Mouse (Mus musculus) hindbrain, embryonic 11.5 days (tissue): ENCODE results near the gene Clic5. TPM values are rescaled to one million over a fixed set of nuclear protein-coding genes. Genes with fewer than 3 reads are reported as not detected.

Experiments
- ATAC-seq: fragments of 200-750 bp; cut with Nextera tagmentation; 2 replicates; pipeline ENCODE4 v1.8.0; 2017; ENCODE audit warnings: mild to moderate bottlenecking, moderate TSS enrichment, moderate library complexity; ENCODE audit not compliant: low FRiP score
- DNase-seq: peaks from one replicate; pipeline ENCODE4 v3.0.0-alpha.2; 2015; ENCODE audit warnings: low spot score
- H3K27ac ChIP-seq: fragments of 300-500 bp; sonication (generic); 2 replicates; pipeline ENCODE4 v1.5.1; 2014; ENCODE audit warnings: mild to moderate bottlenecking, low read depth, low read length
- H3K27me3 ChIP-seq: fragments of 300-500 bp; sonication (generic); 2 replicates; pipeline ENCODE4 v1.6.1; 2014; ENCODE audit warnings: mild to moderate bottlenecking, low read length, moderate library complexity, mixed read lengths; ENCODE audit not compliant: control insufficient read depth, insufficient read depth
- H3K36me3 ChIP-seq: fragments of 300-500 bp; sonication (generic); 2 replicates; pipeline ENCODE4 v1.6.1; 2014; ENCODE audit warnings: mild to moderate bottlenecking, low read length, moderate library complexity, mixed read lengths; ENCODE audit not compliant: control insufficient read depth, insufficient read depth
- H3K4me1 ChIP-seq: fragments of 300-500 bp; sonication (generic); replicated peaks from 2 replicates; pipeline ENCODE4 v1.6.1; 2014; ENCODE audit warnings: low read length, mixed read lengths; ENCODE audit not compliant: control insufficient read depth, insufficient read depth
- H3K4me2 ChIP-seq: fragments of 300-500 bp; sonication (generic); replicated peaks from 2 replicates; pipeline ENCODE4 v1.6.1; 2014; ENCODE audit warnings: mild to moderate bottlenecking, low read depth, low read length
- H3K4me3 ChIP-seq: fragments of 300-500 bp; sonication (generic); 2 replicates; pipeline ENCODE4 v1.5.1; 2014; ENCODE audit warnings: low read depth, low read length
- H3K9ac ChIP-seq: fragments of 300-500 bp; sonication (generic); 2 replicates; pipeline ENCODE4 v1.6.1; 2014; ENCODE audit warnings: low read depth, low read length
- H3K9me3 ChIP-seq: fragments of 300-500 bp; sonication (generic); 2 replicates; pipeline ENCODE4 v1.6.1; 2016; ENCODE audit warnings: low read length; ENCODE audit not compliant: control insufficient read depth
- WGBS: fragments of 180-500 bp; shearing (Covaris S2); extraction: QIAGEN DNeasy Blood & Tissue Kit; methylation state at CpG from one replicate; pipeline ENCODE4 v1.1.7; 2014; 5-methylcytosine and 5-hydroxymethylcytosine counted together
- polyA plus RNA-seq: library from polyadenylated mRNA; unstranded; fragments of >200 nt; fragmentation: Nextera tagmentation; extraction: Ambion mirVana; gene quantifications from 2 replicates; pipeline ENCODE4 v1.2.1, GENCODE M21; 2014

Gene Clic5
- polyA plus RNA-seq, 1 experiment from 2014 or later: 0.26 TPM

DNA sequence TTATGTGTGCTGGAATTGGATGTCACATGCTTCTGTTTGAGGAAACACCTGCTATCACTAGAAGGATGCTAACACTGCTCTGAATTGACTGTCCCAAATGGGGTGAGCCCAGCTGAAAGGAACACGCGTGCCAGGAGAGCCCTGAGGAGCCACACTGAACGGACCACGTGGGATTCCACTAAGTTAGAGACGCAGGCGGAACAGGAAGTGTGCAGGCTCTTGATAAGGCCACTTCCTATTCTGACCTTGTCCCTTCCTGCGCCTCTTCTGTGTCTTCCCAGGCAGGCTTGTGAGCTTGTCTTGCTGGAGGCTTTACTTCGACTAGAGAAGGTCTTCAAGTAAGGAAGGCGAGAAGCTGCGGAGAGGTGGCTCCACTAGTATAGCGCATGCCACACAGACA, 27.9 kb upstream of the Clic5 start:
- ATAC-seq (no peak), DNase-seq (no peak)
- Histone ChIP-seq H3K27me3 (no peaks in the 10 kb centered on the region), H3K4me2 (no peak overlapping the region), H3K27ac (no peak overlapping the region), H3K4me3 (no peak overlapping the region), H3K36me3 (no peaks in the 10 kb centered on the region), H3K9ac (no peak overlapping the region), H3K4me1 (no peaks in the 10 kb centered on the region), H3K9me3 (no peaks in the 10 kb centered on the region)
- 94% methylated on average over 11 of the region's 11 CpGs for WGBS

DNA sequence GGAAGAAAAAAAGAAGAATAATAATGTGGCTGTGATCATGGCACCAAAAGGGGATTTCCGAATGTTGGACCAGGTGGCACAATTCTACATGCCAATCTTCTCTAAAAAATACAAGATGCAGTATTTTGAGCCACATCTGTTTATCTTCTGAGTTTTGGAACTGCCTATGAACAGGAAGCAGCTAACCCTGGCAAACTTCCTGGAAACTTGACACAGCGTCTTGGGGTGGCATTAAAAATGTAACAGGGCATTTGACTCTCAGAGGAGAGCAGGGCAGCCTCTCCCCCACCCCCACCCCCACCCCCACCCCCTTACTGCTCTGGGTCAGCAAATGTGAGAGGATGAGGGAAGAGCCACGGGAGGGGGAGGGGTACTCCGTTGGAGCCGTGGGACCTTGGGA, 25.9 kb upstream of the Clic5 start:
- Histone ChIP-seq H3K9me3 (no peaks in the 10 kb centered on the region), H3K4me1 (no peaks in the 10 kb centered on the region), H3K36me3 (no peaks in the 10 kb centered on the region), H3K27me3 (no peaks in the 10 kb centered on the region), H3K4me3 (no peak overlapping the region), H3K27ac (no peak overlapping the region), H3K4me2 (no peak overlapping the region), H3K9ac (no peak overlapping the region)
- ATAC-seq (no peak), DNase-seq (no peak)
- 44% methylated on average over 5 of the region's 5 CpGs for WGBS

DNA sequence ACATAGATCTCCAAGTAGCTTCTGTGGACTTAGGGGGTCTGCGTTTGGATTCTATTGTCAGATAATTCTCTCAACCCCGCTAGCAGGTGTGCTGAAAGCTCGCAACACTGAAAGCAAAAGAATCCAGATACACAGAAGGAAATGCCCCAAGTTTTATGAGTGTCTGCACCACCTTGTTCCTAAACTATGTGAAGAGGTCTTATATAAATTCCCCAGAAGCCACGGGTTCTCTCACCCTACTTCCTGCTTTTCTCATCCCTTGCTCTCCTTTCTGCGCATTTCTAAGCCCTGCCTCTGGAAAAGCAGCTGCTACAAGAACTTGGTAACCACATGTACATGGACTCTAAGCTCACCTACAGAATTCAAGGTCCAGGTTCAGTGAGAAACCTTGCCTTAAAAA, 25.4 kb upstream of the Clic5 start:
- DNase-seq (no peak), ATAC-seq (no peak)
- Histone ChIP-seq H3K4me3 (no peak overlapping the region), H3K4me2 (no peak overlapping the region), H3K9ac (no peak overlapping the region), H3K27ac (no peak overlapping the region), H3K4me1 (no peaks in the 10 kb centered on the region), H3K36me3 (no peaks in the 10 kb centered on the region), H3K9me3 (no peaks in the 10 kb centered on the region), H3K27me3 (no peaks in the 10 kb centered on the region)
- WGBS: 82% methylated on average over 5 of the region's 5 CpGs

DNA sequence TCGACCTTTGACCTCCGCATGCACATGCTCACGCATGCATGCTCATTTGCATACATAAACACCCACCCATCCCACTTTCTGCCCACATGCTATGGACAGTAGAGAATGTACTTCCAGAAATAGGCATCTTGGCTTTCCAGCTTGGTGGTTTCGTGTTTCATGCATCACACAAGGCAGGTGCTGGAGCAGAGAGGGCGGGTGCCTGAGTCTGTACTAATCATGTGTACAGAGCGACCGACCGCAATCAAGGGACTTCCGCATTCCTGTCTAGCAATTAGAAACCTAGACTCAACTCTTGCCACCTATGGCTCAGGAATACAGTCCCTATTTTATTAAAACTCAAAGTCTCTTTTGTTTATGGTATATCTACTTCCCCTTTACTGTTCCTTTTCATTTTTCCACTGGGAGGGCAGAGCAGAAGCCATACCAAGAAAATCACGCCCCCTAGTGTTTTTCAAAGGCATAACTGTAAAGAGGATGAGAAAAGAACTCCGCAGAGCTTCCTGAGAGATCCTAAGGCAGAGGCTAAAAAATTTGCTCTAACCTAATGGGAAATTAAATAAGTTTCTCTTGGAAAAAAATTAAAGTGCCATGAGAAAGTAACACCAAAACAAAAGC, 22.5 kb upstream of the Clic5 start:
- Histone ChIP-seq H3K9me3 (no peaks in the 10 kb centered on the region), H3K4me3 (no peak overlapping the region), H3K27ac (no peak overlapping the region), H3K4me2 (no peak overlapping the region), H3K4me1 (no peaks in the 10 kb centered on the region), H3K27me3 (no peaks in the 10 kb centered on the region), H3K36me3 (no peaks in the 10 kb centered on the region), H3K9ac (no peak overlapping the region)
- no peak for DNase-seq
- 78% methylated on average over 11 of the region's 11 CpGs for WGBS
- no peak for ATAC-seq

DNA sequence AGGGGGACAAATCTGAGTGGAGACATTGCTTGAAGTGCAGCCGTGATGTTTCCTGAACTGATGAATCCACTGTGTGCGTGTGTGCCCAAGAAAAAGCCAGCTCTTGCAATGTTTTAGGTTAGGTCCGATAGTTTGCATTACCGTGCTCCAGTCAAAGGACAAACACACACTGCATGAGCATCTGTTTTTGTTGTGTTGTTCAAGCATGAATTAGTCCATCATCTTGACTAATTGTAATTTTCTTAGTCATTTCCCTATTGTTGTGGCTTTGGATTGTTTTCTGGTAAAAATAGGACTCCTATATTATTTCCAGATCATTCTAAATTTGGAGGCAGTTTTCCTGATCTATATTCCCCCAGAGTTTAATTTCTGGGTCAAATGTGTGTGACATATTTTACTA, 18.7 kb upstream of the Clic5 start:
- H3K4me3 ChIP-seq: no peak overlapping the region
- ATAC-seq (no peak), DNase-seq (no peak)
- 88% methylated on average over 4 of the region's 4 CpGs for WGBS
- H3K9ac ChIP-seq: no peak overlapping the region
- H3K4me1 ChIP-seq: no peaks in the 10 kb centered on the region
- no peak overlapping the region for H3K27ac ChIP-seq
- H3K9me3 ChIP-seq: no peaks in the 10 kb centered on the region
- H3K4me2 ChIP-seq: no peak overlapping the region
- H3K27me3 ChIP-seq: no peaks in the 10 kb centered on the region
- H3K36me3 ChIP-seq: no peaks in the 10 kb centered on the region

DNA sequence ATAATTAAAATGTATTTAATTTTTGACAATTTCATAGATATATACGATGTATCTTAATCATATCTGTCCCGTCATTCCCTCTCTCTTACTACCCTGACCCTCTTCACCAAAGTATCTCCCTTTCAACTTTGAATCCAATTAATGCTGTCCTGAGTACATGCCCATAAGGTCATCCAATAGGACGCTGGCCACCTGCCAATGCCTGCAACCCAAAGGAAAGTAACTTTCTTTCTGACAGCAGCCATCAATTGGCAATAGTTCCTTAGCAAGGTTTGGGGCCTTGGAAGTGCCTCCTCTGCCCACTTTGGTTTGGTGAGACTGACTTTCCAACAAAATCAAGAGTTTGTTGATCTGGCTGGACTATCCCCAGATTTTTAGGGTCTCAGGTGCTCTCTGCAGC, 18.1 kb upstream of the Clic5 start:
- Histone ChIP-seq H3K9ac (no peak overlapping the region), H3K4me1 (no peaks in the 10 kb centered on the region), H3K27ac (no peak overlapping the region), H3K4me3 (no peak overlapping the region), H3K27me3 (no peaks in the 10 kb centered on the region), H3K4me2 (no peak overlapping the region), H3K36me3 (no peaks in the 10 kb centered on the region), H3K9me3 (no peaks in the 10 kb centered on the region)
- no peak for ATAC-seq
- WGBS: 88% methylated on average over 3 of the region's 3 CpGs
- no peak for DNase-seq

DNA sequence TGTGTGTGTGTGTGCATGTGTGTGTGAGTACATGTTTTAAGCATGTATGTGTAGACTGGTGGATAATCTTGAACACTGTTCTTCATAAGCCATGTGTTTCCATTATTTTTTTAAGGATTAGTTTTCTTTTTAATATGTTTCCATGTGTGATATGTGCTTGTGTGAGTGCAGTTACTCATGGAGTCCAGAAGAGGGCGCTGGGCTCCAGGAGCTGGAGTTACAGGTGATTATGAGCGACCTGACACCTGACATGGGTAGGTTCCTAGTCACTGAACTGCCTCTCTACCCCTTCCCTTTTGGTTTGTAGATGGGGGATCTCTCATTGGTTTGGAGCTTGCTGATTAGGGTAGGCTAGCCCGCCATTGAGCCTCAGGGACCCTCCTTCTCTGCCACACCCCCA, 16.5 kb upstream of the Clic5 start:
- Histone ChIP-seq H3K4me2 (no peak overlapping the region), H3K27ac (no peak overlapping the region), H3K9me3 (no peaks in the 10 kb centered on the region), H3K4me3 (no peak overlapping the region), H3K9ac (no peak overlapping the region), H3K36me3 (no peaks in the 10 kb centered on the region), H3K4me1 (no peaks in the 10 kb centered on the region), H3K27me3 (no peaks in the 10 kb centered on the region)
- 51% methylated on average over 3 of the region's 3 CpGs for WGBS
- ATAC-seq (no peak), DNase-seq (no peak)

DNA sequence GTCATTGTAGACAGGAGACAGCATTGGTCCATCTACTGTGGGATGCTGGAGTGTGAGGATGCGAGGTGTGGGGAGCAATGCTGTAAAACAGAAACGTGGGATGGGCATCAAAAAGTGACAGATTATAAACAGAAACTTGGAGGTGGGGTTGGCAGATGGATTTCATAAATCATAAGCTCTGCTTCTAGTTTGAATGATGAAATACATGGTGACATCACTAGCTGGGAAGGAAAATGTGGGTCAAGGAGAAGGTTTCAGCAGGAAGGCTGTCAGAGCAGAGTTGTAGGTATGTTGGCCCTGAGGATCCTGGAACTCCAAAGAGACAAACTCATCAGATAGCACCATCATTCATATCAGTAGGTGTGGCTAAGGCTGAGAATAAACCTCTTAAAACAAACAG, 15.0 kb upstream of the Clic5 start:
- no peak for DNase-seq
- Histone ChIP-seq H3K27me3 (no peaks in the 10 kb centered on the region), H3K9ac (no peak overlapping the region), H3K4me3 (no peak overlapping the region), H3K9me3 (no peaks in the 10 kb centered on the region), H3K4me2 (no peak overlapping the region), H3K36me3 (no peaks in the 10 kb centered on the region), H3K27ac (no peak overlapping the region), H3K4me1 (no peaks in the 10 kb centered on the region)
- no peak for ATAC-seq
- 67% methylated on average over 2 of the region's 2 CpGs for WGBS

DNA sequence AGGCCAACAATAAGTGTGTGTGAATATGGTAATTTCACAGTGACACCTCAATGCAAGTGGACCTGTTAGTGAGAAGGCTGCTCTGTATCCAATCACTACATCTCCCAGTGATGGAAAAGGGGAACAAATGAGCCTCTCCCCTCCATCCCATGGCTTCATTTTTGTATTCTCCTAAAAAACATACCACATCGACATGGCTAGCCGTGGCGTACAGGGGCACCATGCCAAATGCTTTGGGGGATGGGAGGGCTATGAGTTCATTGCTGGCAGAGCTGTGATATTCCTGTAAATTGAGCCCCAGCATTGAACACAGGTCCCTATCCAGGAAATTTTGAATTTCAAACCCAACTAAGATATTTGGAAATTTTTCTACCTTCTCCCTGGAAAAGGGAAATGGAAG, 11.1 kb upstream of the Clic5 start:
- Histone ChIP-seq H3K27me3 (no peaks in the 10 kb centered on the region), H3K4me2 (no peak overlapping the region), H3K9me3 (no peaks in the 10 kb centered on the region), H3K27ac (no peak overlapping the region), H3K4me1 (no peaks in the 10 kb centered on the region), H3K9ac (no peak overlapping the region), H3K4me3 (no peak overlapping the region), H3K36me3 (no peaks in the 10 kb centered on the region)
- 98% methylated on average over 3 of the region's 3 CpGs for WGBS
- ATAC-seq: no peak
- no peak for DNase-seq
